Mouse (Mus musculus): ENCODE measurements around the gene Ntrk1. TPM values are rescaled to one million over a fixed set of nuclear protein-coding genes. Genes with fewer than 3 reads are reported as not detected.

Ntrk1 gene
- total and polyA plus RNA-seq, 3 experiments, result 0.47 to 1.6 (median 0.55) TPM

GRCm38 (mm10) chr3:87758641-87759040 is 36.3 kb downstream of the Ntrk1 start:
- in situ Hi-C loops (cut with MboI; ENCODE audit: low pct_ligation_motif_present, low pct_unique_long_range_greater_than_20kb, low sequenced_read_pairs) (no loop called here), dilution Hi-C loops (cut with MboI; ENCODE audit: extremely low pct_ligation_motif_present, extremely low pct_unique_long_range_greater_than_20kb, low sequenced_read_pairs) (no loop called here)
- Histone ChIP-seq H3K4me2 (ENCODE audit: insufficient read depth, low read depth, poor library complexity, severe bottlenecking) (no peak overlapping the region), H3K9ac (ENCODE audit: insufficient read depth, low read depth) (no peak overlapping the region), H3K4me3 (replicated peaks in 1 of 3; ENCODE audit: low read depth in 2 of 3, low read length in 2 of 3, poor library complexity in 1 of 3) (no peak overlapping the region), H3K27me3 (replicated peaks) (peaks cover 42% of the 10 kb centered on the region), H3K27ac (ENCODE audit: insufficient read depth, low read depth) (no peak overlapping the region), H3K9me3 (replicated peaks; ENCODE audit: low read length) (no peaks in the 10 kb centered on the region), H3K36me3 (replicated peaks in 1 of 2; ENCODE audit: control insufficient read depth in 1 of 2, insufficient read depth in 1 of 2, low read length in 1 of 2) (no peaks in the 10 kb centered on the region), H3K79me2 (replicated peaks; ENCODE audit: control insufficient read depth, extremely low read depth, insufficient read depth, poor library complexity, severe bottlenecking) (no peaks in the 10 kb centered on the region), H3K4me1 (ENCODE audit: control insufficient read depth in 1 of 2, insufficient read depth in 2 of 2) (peaks cover 2 to 5% of the 10 kb centered on the region in 2 experiments; a peak in 2 of 4 replicates)
- TF ChIP-seq MAZ (IDR thresholded peaks at IDR 0.05; ENCODE audit: low read depth, low read length) (no peak), MYC (IDR thresholded peaks at IDR 0.05; ENCODE audit: low read depth, low read length) (no peak), NELFE (IDR thresholded peaks at IDR 0.05; ENCODE audit: low read depth, low read length) (no peak), EP300 (IDR thresholded peaks at IDR 0.05; ENCODE audit: low read length) (no peak), MAX (IDR thresholded peaks at IDR 0.05; ENCODE audit: low read length) (no peak), IRF4 (IDR thresholded peaks at IDR 0.05; ENCODE audit: low read depth, low read length) (no peak), ZMIZ1 (IDR thresholded peaks at IDR 0.05; ENCODE audit: low read depth, low read length) (no peak), JUND (conservative IDR thresholded peaks at IDR 0.05; ENCODE audit: low read depth, low read length) (no peak), ZNF384 (IDR thresholded peaks at IDR 0.05; ENCODE audit: low read depth, low read length) (no peak), RCOR1 (conservative IDR thresholded peaks at IDR 0.05; ENCODE audit: low read depth, low read length) (no peak), E2F4 (IDR thresholded peaks at IDR 0.05; ENCODE audit: insufficient replicate concordance, low read depth, low read length) (no peak), RAD21 (IDR thresholded peaks at IDR 0.05; ENCODE audit: low read depth, low read length) (no peak), CTCF (conservative IDR thresholded peaks at IDR 0.05 in 1 of 2, IDR thresholded peaks at IDR 0.05 in 1 of 2; ENCODE audit: low read depth in 2 of 2, low read length in 2 of 2) (no peak), SIN3A (IDR thresholded peaks at IDR 0.05; ENCODE audit: low read length) (no peak), ETS1 (conservative IDR thresholded peaks at IDR 0.05; ENCODE audit: low read depth, low read length) (no peak), UBTF (IDR thresholded peaks at IDR 0.05; ENCODE audit: low read depth, low read length) (no peak), POLR2AphosphoS2 (IDR thresholded peaks at IDR 0.05; ENCODE audit: low read depth, low read length) (no peak)
- no peak for DNase-seq (ENCODE audit: extremely low read depth)

DNA sequence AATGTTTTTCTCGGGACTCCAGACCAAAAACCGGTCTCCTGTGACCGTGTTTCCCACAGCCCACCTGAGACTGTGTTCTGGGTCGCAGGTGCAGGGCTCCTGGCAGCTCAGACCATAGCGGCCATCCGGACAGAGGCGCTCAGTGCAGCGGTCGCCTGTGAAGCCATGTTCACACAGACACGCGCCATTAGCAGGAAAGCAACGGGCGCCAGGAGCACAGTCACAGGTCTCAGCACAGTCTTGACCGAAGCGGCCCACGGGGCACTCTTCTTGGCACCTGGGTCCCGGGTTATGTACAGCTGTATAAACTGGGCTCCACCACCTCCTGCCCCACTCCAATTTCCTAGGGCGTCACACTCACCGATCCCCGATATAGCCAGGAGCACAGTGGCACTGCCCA is 38.5 kb downstream of the Ntrk1 start:
- in situ Hi-C loops (cut with MboI; ENCODE audit: low pct_ligation_motif_present, low pct_unique_long_range_greater_than_20kb, low sequenced_read_pairs), result no loop called here
- Histone ChIP-seq H3K27me3 (replicated peaks) (peaks cover 60% of the 10 kb centered on the region), H3K9ac (ENCODE audit: insufficient read depth, low read depth) (no peak overlapping the region), H3K79me2 (replicated peaks; ENCODE audit: control insufficient read depth, extremely low read depth, insufficient read depth, poor library complexity, severe bottlenecking) (no peaks in the 10 kb centered on the region), H3K36me3 (replicated peaks in 1 of 2; ENCODE audit: control insufficient read depth in 1 of 2, insufficient read depth in 1 of 2, low read length in 1 of 2) (no peaks in the 10 kb centered on the region), H3K9me3 (replicated peaks; ENCODE audit: low read length) (no peaks in the 10 kb centered on the region), H3K27ac (ENCODE audit: insufficient read depth, low read depth) (no peak overlapping the region), H3K4me1 (ENCODE audit: control insufficient read depth in 1 of 2, insufficient read depth in 2 of 2) (0 out of 4 replicates have a peak, but pooled peaks cover 2 to 3% of the 10 kb centered on the region in 2 experiments), H3K4me3 (replicated peaks in 1 of 3; ENCODE audit: low read depth in 2 of 3, low read length in 2 of 3, poor library complexity in 1 of 3) (no peak overlapping the region), H3K4me2 (ENCODE audit: insufficient read depth, low read depth, poor library complexity, severe bottlenecking) (no peak overlapping the region)
- no peak for DNase-seq (ENCODE audit: extremely low read depth)
- no peak for TF ChIP-seq USF2 (conservative IDR thresholded peaks at IDR 0.05; ENCODE audit: low read depth, low read length)
- TF ChIP-seq TBP (conservative IDR thresholded peaks at IDR 0.05; ENCODE audit: low read depth, low read length), result no peak
- no peak for TF ChIP-seq KAT2A (IDR thresholded peaks at IDR 0.05; ENCODE audit: insufficient replicate concordance, low read length)
- no peak for TF ChIP-seq POLR2AphosphoS2 (IDR thresholded peaks at IDR 0.05; ENCODE audit: low read depth, low read length)
- TF ChIP-seq UBTF (IDR thresholded peaks at IDR 0.05; ENCODE audit: low read depth, low read length), result no peak
- no peak for TF ChIP-seq ZKSCAN1 (IDR thresholded peaks at IDR 0.05; ENCODE audit: borderline replicate concordance, low read depth, low read length)
- no peak for TF ChIP-seq SIN3A (IDR thresholded peaks at IDR 0.05; ENCODE audit: low read length)
- no peak for TF ChIP-seq POLR2A (IDR thresholded peaks at IDR 0.05; ENCODE audit: low read depth, low read length)
- no peak for TF ChIP-seq BHLHE40 (IDR thresholded peaks at IDR 0.05; ENCODE audit: low read depth, low read length)
- TF ChIP-seq SMC3 (IDR thresholded peaks at IDR 0.05; ENCODE audit: low read depth, low read length), result no peak
- no peak for TF ChIP-seq CTCF (conservative IDR thresholded peaks at IDR 0.05 in 1 of 2, IDR thresholded peaks at IDR 0.05 in 1 of 2; ENCODE audit: low read depth in 2 of 2, low read length in 2 of 2)
- TF ChIP-seq TCF12 (IDR thresholded peaks at IDR 0.05; ENCODE audit: low read depth, low read length), result no peak
- no peak for TF ChIP-seq USF1 (IDR thresholded peaks at IDR 0.05; ENCODE audit: low read depth, low read length)
- dilution Hi-C loops (cut with MboI; ENCODE audit: extremely low pct_ligation_motif_present, extremely low pct_unique_long_range_greater_than_20kb, low sequenced_read_pairs), result no loop called here
